Mouse (Mus musculus) hindbrain, embryonic 12.5 days (tissue): Measurements from ENCODE around the gene Lmtk2. TPM values are rescaled to one million over a fixed set of nuclear protein-coding genes. Genes with fewer than 3 reads are reported as not detected.

Experiments
- ATAC-seq: fragments of 200-750 bp; cut with Nextera tagmentation; 2 replicates; pipeline ENCODE4 v1.8.0; 2017; ENCODE audit warnings: moderate TSS enrichment; ENCODE audit not compliant: low FRiP score
- H3K27ac ChIP-seq: fragments of 300-500 bp; sonication (generic); 2 replicates; pipeline ENCODE4 v1.5.1; 2016; ENCODE audit warnings: mild to moderate bottlenecking
- H3K27me3 ChIP-seq: fragments of 300-500 bp; sonication (generic); 2 replicates; pipeline ENCODE4 v1.6.1; 2016; ENCODE audit warnings: mild to moderate bottlenecking
- H3K36me3 ChIP-seq: fragments of 300-500 bp; sonication (generic); 2 replicates; pipeline ENCODE4 v1.6.1; 2016; ENCODE audit warnings: mild to moderate bottlenecking
- H3K4me1 ChIP-seq: fragments of 300-500 bp; sonication (generic); 2 replicates; pipeline ENCODE4 v1.6.1; 2016
- H3K4me2 ChIP-seq: fragments of 300-500 bp; sonication (generic); replicated peaks from 2 replicates; pipeline ENCODE4 v1.6.1; 2016; ENCODE audit warnings: mild to moderate bottlenecking
- H3K4me3 ChIP-seq: fragments of 300-500 bp; sonication (generic); 2 replicates; pipeline ENCODE4 v1.5.1; 2016; ENCODE audit warnings: mild to moderate bottlenecking
- H3K9ac ChIP-seq: fragments of 300-500 bp; sonication (generic); 2 replicates; pipeline ENCODE4 v1.6.1; 2016; ENCODE audit warnings: mild to moderate bottlenecking, moderate library complexity
- H3K9me3 ChIP-seq: fragments of 300-500 bp; sonication (generic); replicated peaks from 2 replicates; pipeline ENCODE4 v1.6.1; 2016; ENCODE audit warnings: mild to moderate bottlenecking
- WGBS: fragments of 180-500 bp; shearing (Covaris S2); methylation state at CpG from one replicate; pipeline ENCODE4 v1.1.7; 2016; 5-methylcytosine and 5-hydroxymethylcytosine counted together
- polyA plus RNA-seq: library from polyadenylated mRNA; unstranded; fragments of >200 nt; fragmentation: Nextera tagmentation; extraction: Ambion mirVana; gene quantifications from 2 replicates; pipeline ENCODE4 v1.2.1, GENCODE M21; 2016

Gene Lmtk2
- polyA plus RNA-seq: 8.5 and 10.1 TPM in 2 replicates

- no peaks in the 10 kb centered on the region for H3K36me3 ChIP-seq
- ATAC-seq: peak; percentile 100
- 0 out of 2 replicates have a peak, but pooled peaks cover 4% of the 10 kb centered on the region for H3K27me3 ChIP-seq
- peak within 1 kb of the TSS; percentile 93 for H3K27ac ChIP-seq
- peak within 1 kb of the TSS; percentile 77 for H3K4me2 ChIP-seq
- under 1% methylated on average over 81 of the region's 90 CpGs for WGBS
- peaks cover 9% of the 10 kb centered on the region for H3K4me1 ChIP-seq
- peak within 1 kb of the TSS; percentile 100 for H3K4me3 ChIP-seq
- peak within 1 kb of the TSS; percentile 96 for H3K9ac ChIP-seq
- no peaks in the 10 kb centered on the region for H3K9me3 ChIP-seq
These were observed at the start of gene Lmtk2 for GRCm38 (mm10) chr5:144100149-144100935. Gene Lmtk2 (plus strand): TSS chr5:144100436.

- H3K4me2 ChIP-seq: no peak overlapping the region
- H3K27me3 ChIP-seq: no peaks in the 10 kb centered on the region
- H3K9me3 ChIP-seq: no peaks in the 10 kb centered on the region
- ATAC-seq: no peak
- no peak overlapping the region for H3K27ac ChIP-seq
- H3K4me3 ChIP-seq: no peak overlapping the region
- H3K9ac ChIP-seq: no peak overlapping the region
- H3K4me1 ChIP-seq: no peaks in the 10 kb centered on the region; the same call in 1 of the 2 replicates
- no peaks in the 10 kb centered on the region for H3K36me3 ChIP-seq
These were observed 49.0 kb upstream of the Lmtk2 start for GRCm38 (mm10) chr5:144051268-144051667.

- ATAC-seq: no peak
- H3K4me2 ChIP-seq: no peak overlapping the region
- no peak overlapping the region for H3K27ac ChIP-seq
- 36% methylated on average over 3 of the region's 3 CpGs for WGBS
- H3K4me1 ChIP-seq: no peaks in the 10 kb centered on the region
- no peaks in the 10 kb centered on the region for H3K9me3 ChIP-seq
- no peaks in the 10 kb centered on the region for H3K36me3 ChIP-seq
- no peaks in the 10 kb centered on the region for H3K27me3 ChIP-seq
- H3K9ac ChIP-seq: no peak overlapping the region
- no peak overlapping the region for H3K4me3 ChIP-seq
These were observed 46.8 kb upstream of the Lmtk2 start for GRCm38 (mm10) chr5:144053450-144053849.

- Histone ChIP-seq H3K27ac (no peak overlapping the region), H3K4me1 (no peaks in the 10 kb centered on the region), H3K9me3 (no peaks in the 10 kb centered on the region), H3K36me3 (no peaks in the 10 kb centered on the region), H3K4me3 (no peak overlapping the region), H3K9ac (no peak overlapping the region), H3K27me3 (no peaks in the 10 kb centered on the region), H3K4me2 (no peak overlapping the region)
- no peak for ATAC-seq
- 94% methylated on average over 6 of the region's 6 CpGs for WGBS
These were observed 45.9 kb upstream of the Lmtk2 start for GRCm38 (mm10) chr5:144054340-144054739.

- no peak for ATAC-seq
- Histone ChIP-seq H3K4me2 (no peak overlapping the region), H3K4me1 (no peaks in the 10 kb centered on the region), H3K4me3 (no peak overlapping the region), H3K27me3 (no peaks in the 10 kb centered on the region), H3K9me3 (no peaks in the 10 kb centered on the region), H3K9ac (no peak overlapping the region), H3K36me3 (no peaks in the 10 kb centered on the region), H3K27ac (no peak overlapping the region)
- 76% methylated on average over 5 of the region's 5 CpGs for WGBS
These were observed 36.1 kb upstream of the Lmtk2 start for GRCm38 (mm10) chr5:144064093-144064492.

- Histone ChIP-seq H3K4me1 (no peaks in the 10 kb centered on the region), H3K4me3 (no peak overlapping the region), H3K4me2 (no peak overlapping the region), H3K36me3 (no peaks in the 10 kb centered on the region), H3K9me3 (no peaks in the 10 kb centered on the region), H3K27ac (no peak overlapping the region), H3K9ac (no peak overlapping the region), H3K27me3 (no peaks in the 10 kb centered on the region)
- no peak for ATAC-seq
- WGBS: 86% methylated on average over 2 of the region's 2 CpGs
These were observed 34.2 kb upstream of the Lmtk2 start for GRCm38 (mm10) chr5:144066036-144066435.

GRCm38 (mm10) chr5:144070064-144070463 is 30.2 kb upstream of the Lmtk2 start:
- Histone ChIP-seq H3K9ac (no peak overlapping the region; the same call in 1 of the 2 replicates), H3K27me3 (no peaks in the 10 kb centered on the region), H3K27ac (no peak overlapping the region), H3K4me2 (no peak overlapping the region), H3K4me3 (no peak overlapping the region), H3K36me3 (no peaks in the 10 kb centered on the region), H3K9me3 (no peaks in the 10 kb centered on the region), H3K4me1 (no peaks in the 10 kb centered on the region)
- 96% methylated on average over 1 of the region's 1 CpGs for WGBS
- no peak for ATAC-seq

- Histone ChIP-seq H3K9me3 (no peaks in the 10 kb centered on the region), H3K4me2 (no peak overlapping the region), H3K27me3 (no peaks in the 10 kb centered on the region), H3K4me1 (no peaks in the 10 kb centered on the region), H3K27ac (no peak overlapping the region), H3K9ac (no peak overlapping the region), H3K4me3 (no peak overlapping the region), H3K36me3 (no peaks in the 10 kb centered on the region)
- 50% methylated on average over 1 of the region's 1 CpGs for WGBS
- no peak for ATAC-seq
These were observed 29.0 kb upstream of the Lmtk2 start for GRCm38 (mm10) chr5:144071249-144071648.

- H3K27me3 ChIP-seq: no peaks in the 10 kb centered on the region
- no peak overlapping the region for H3K27ac ChIP-seq
- H3K4me1 ChIP-seq: no peaks in the 10 kb centered on the region
- H3K4me2 ChIP-seq: no peak overlapping the region
- no peak for ATAC-seq
- no peak overlapping the region for H3K9ac ChIP-seq
- H3K9me3 ChIP-seq: no peaks in the 10 kb centered on the region
- H3K36me3 ChIP-seq: no peaks in the 10 kb centered on the region
- 74% methylated on average over 1 of the region's 1 CpGs for WGBS
- H3K4me3 ChIP-seq: no peak overlapping the region
These were observed 22.7 kb upstream of the Lmtk2 start for GRCm38 (mm10) chr5:144077541-144077940.

- H3K4me1 ChIP-seq: no peaks in the 10 kb centered on the region
- H3K9ac ChIP-seq: no peak overlapping the region
- H3K36me3 ChIP-seq: no peaks in the 10 kb centered on the region
- H3K9me3 ChIP-seq: no peaks in the 10 kb centered on the region
- no peaks in the 10 kb centered on the region for H3K27me3 ChIP-seq
- no peak overlapping the region for H3K4me2 ChIP-seq
- no peak for ATAC-seq
- WGBS: 80% methylated on average over 2 of the region's 2 CpGs
- no peak overlapping the region for H3K4me3 ChIP-seq
- no peak overlapping the region for H3K27ac ChIP-seq
These were observed 19.4 kb upstream of the Lmtk2 start for GRCm38 (mm10) chr5:144080886-144081285.

GRCm38 (mm10) chr5:144082006-144082405 is 18.2 kb upstream of the Lmtk2 start:
- Histone ChIP-seq H3K4me2 (no peak overlapping the region), H3K4me1 (no peaks in the 10 kb centered on the region), H3K9ac (no peak overlapping the region), H3K36me3 (no peaks in the 10 kb centered on the region), H3K27ac (no peak overlapping the region), H3K27me3 (no peaks in the 10 kb centered on the region), H3K9me3 (no peaks in the 10 kb centered on the region), H3K4me3 (no peak overlapping the region)
- 88% methylated on average over 5 of the region's 5 CpGs for WGBS
- no peak for ATAC-seq

GRCm38 (mm10) chr5:144083521-144083920 is 16.7 kb upstream of the Lmtk2 start:
- Histone ChIP-seq H3K27ac (no peak overlapping the region), H3K4me2 (no peak overlapping the region), H3K4me3 (no peak overlapping the region), H3K9ac (no peak overlapping the region), H3K4me1 (no peaks in the 10 kb centered on the region), H3K27me3 (no peaks in the 10 kb centered on the region), H3K9me3 (no peaks in the 10 kb centered on the region), H3K36me3 (no peaks in the 10 kb centered on the region)
- WGBS: 93% methylated on average over 2 of the region's 2 CpGs
- no peak for ATAC-seq

GRCm38 (mm10) chr5:144084271-144084670 is 16.0 kb upstream of the Lmtk2 start:
- Histone ChIP-seq H3K4me3 (no peak overlapping the region), H3K27me3 (no peaks in the 10 kb centered on the region), H3K4me2 (no peak overlapping the region), H3K4me1 (no peaks in the 10 kb centered on the region), H3K27ac (no peak overlapping the region), H3K9ac (no peak overlapping the region), H3K9me3 (no peaks in the 10 kb centered on the region), H3K36me3 (no peaks in the 10 kb centered on the region)
- ATAC-seq: no peak
- 67% methylated on average over 4 of the region's 4 CpGs for WGBS
